Mouse (Mus musculus) intestine, postnatal 0 days (tissue): Measurements from ENCODE around the gene Sox6. TPM values are rescaled to one million over a fixed set of nuclear protein-coding genes. Genes with fewer than 3 reads are reported as not detected.

Source experiments
- ATAC-seq: fragments of 200-750 bp; cut with Nextera tagmentation; 2 replicates; pipeline ENCODE4 v1.8.0; 2017; ENCODE audit warnings: mild to moderate bottlenecking, moderate TSS enrichment, moderate library complexity
- H3K27ac ChIP-seq: fragments of 300-500 bp; sonication (generic); 2 replicates; pipeline ENCODE4 v1.5.1; 2014; ENCODE audit warnings: mild to moderate bottlenecking, low read depth, low read length, moderate library complexity
- H3K27me3 ChIP-seq: fragments of 300-500 bp; sonication (generic); replicated peaks from 2 replicates; pipeline ENCODE4 v1.6.1; 2014; ENCODE audit warnings: low read length, mixed read lengths; ENCODE audit not compliant: control insufficient read depth, insufficient read depth
- H3K36me3 ChIP-seq: fragments of 300-500 bp; sonication (generic); 2 replicates; pipeline ENCODE4 v1.6.1; 2014; ENCODE audit warnings: mild to moderate bottlenecking, moderate library complexity; ENCODE audit not compliant: control insufficient read depth, insufficient read depth
- H3K4me1 ChIP-seq: fragments of 300-500 bp; sonication (generic); replicated peaks from 2 replicates; pipeline ENCODE4 v1.6.1; 2014; ENCODE audit warnings: antibody characterized with exemption, low read length, mixed read lengths; ENCODE audit not compliant: control insufficient read depth, insufficient read depth
- H3K4me2 ChIP-seq: fragments of 300-500 bp; sonication (generic); replicated peaks from 2 replicates; pipeline ENCODE4 v1.6.1; 2014; ENCODE audit warnings: low read depth, mild to moderate bottlenecking, moderate library complexity
- H3K4me3 ChIP-seq: fragments of 300-500 bp; sonication (generic); 2 replicates; pipeline ENCODE4 v1.5.1; 2014; ENCODE audit warnings: low read depth, low read length
- H3K9ac ChIP-seq: fragments of 300-500 bp; sonication (generic); 2 replicates; pipeline ENCODE4 v1.6.1; 2014; ENCODE audit warnings: mild to moderate bottlenecking, low read depth, low read length
- H3K9me3 ChIP-seq: fragments of 300-500 bp; sonication (generic); 2 replicates; pipeline ENCODE4 v1.6.1; 2016; ENCODE audit warnings: mixed run types; ENCODE audit not compliant: control insufficient read depth
- CTCF ChIP-seq: sonication (generic); IDR thresholded peaks from 2 replicates; pipeline ENCODE4 v1.5.1; 2016; ENCODE audit warnings: low read depth, mild to moderate bottlenecking, control low read depth, antibody characterized with exemption, moderate library complexity
- WGBS: fragments of 180-500 bp; shearing (Covaris S2); extraction: QIAGEN DNeasy Blood & Tissue Kit; methylation state at CpG from one replicate; pipeline ENCODE4 v1.1.7; 2014; 5-methylcytosine and 5-hydroxymethylcytosine counted together
- polyA plus RNA-seq: library from polyadenylated mRNA; unstranded; fragments of >200 nt; fragmentation: Nextera tagmentation; extraction: Ambion mirVana; gene quantifications from 2 replicates; pipeline ENCODE4 v1.2.1, GENCODE M21; 2015

Gene Sox6
- polyA plus RNA-seq, 1 experiment from 2014 or later: 21.6 TPM

DNA sequence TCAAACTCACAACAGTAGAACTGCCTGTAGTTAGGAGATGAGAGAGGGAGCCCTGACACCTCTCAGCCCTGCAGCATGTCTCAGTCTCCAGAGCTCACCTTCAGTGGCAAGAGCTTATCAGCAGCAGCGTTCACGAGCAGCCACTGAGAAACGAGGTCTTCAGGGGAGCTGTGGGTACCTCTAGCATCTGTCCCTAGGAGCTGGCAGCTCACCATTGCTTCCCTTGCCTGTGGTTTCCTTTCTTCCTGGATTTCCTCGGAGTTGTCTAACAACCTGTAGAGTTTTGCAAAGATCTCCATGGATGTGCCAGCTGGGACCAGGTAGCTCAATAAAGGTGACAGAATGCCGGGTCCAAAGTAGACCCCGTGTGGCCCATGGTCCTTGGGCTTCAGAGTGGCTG is 563.4 kb downstream of the Sox6 start:
- Histone ChIP-seq H3K4me2 (no peak overlapping the region), H3K9ac (no peak overlapping the region), H3K4me1 (no peaks in the 10 kb centered on the region), H3K27me3 (no peaks in the 10 kb centered on the region), H3K36me3 (no peaks in the 10 kb centered on the region), H3K27ac (no peak overlapping the region), H3K9me3 (no peaks in the 10 kb centered on the region), H3K4me3 (no peak overlapping the region)
- no peak for TF ChIP-seq CTCF
- 86% methylated on average over 6 of the region's 6 CpGs for WGBS
- ATAC-seq: no peak

- no peak overlapping the region for H3K9ac ChIP-seq
- H3K4me3 ChIP-seq: no peak overlapping the region
- WGBS: 78% methylated on average over 9 of the region's 9 CpGs
- no peak overlapping the region for H3K4me2 ChIP-seq
- H3K4me1 ChIP-seq: no peaks in the 10 kb centered on the region
- no peak overlapping the region for H3K27ac ChIP-seq
- ATAC-seq: no peak
- H3K36me3 ChIP-seq: no peaks in the 10 kb centered on the region
- no peaks in the 10 kb centered on the region for H3K9me3 ChIP-seq
- no peaks in the 10 kb centered on the region for H3K27me3 ChIP-seq
- TF ChIP-seq CTCF: no peak
Measured at GRCm38 (mm10) chr7:115474115-115474514, 564.5 kb downstream of the Sox6 start.

DNA sequence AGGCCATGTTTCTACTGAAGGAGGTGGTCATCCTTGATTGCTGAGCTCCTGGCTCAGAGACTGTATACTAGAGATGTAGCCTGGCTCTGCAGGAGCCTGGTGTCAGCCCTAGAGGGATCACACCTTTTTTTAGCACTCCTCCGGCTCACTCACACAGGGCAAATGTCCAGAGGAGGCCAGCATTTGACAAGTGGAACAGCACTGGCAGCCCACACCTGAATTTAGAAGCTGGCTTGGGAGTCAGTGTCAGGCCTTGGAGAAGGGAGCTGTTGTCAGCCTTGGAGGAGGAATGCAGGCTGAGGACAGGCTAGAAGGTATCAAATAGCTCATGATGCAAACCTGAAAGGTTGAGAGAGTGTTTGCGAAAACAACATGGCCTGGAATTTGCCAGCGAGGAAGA is 565.7 kb downstream of the Sox6 start:
- H3K4me3 ChIP-seq: no peak overlapping the region
- 90% methylated on average over 3 of the region's 3 CpGs for WGBS
- ATAC-seq: no peak
- no peak for TF ChIP-seq CTCF
- no peak overlapping the region for H3K9ac ChIP-seq
- H3K36me3 ChIP-seq: no peaks in the 10 kb centered on the region
- no peaks in the 10 kb centered on the region for H3K27me3 ChIP-seq
- no peaks in the 10 kb centered on the region for H3K4me1 ChIP-seq
- no peak overlapping the region for H3K4me2 ChIP-seq
- no peak overlapping the region for H3K27ac ChIP-seq
- no peaks in the 10 kb centered on the region for H3K9me3 ChIP-seq

GRCm38 (mm10) chr7:115471521-115471920 is 567.1 kb downstream of the Sox6 start:
- H3K4me2 ChIP-seq: no peak overlapping the region
- no peaks in the 10 kb centered on the region for H3K4me1 ChIP-seq
- 57% methylated on average over 3 of the region's 3 CpGs for WGBS

GRCm38 (mm10) chr7:115466811-115467210 is 571.8 kb downstream of the Sox6 start:
- no peaks in the 10 kb centered on the region for H3K9me3 ChIP-seq
- H3K27me3 ChIP-seq: no peaks in the 10 kb centered on the region
- ATAC-seq: no peak
- no peak overlapping the region for H3K27ac ChIP-seq
- H3K4me1 ChIP-seq: no peaks in the 10 kb centered on the region
- H3K36me3 ChIP-seq: no peaks in the 10 kb centered on the region
- no peak overlapping the region for H3K4me3 ChIP-seq
- no peak overlapping the region for H3K9ac ChIP-seq
- no peak for TF ChIP-seq CTCF
- H3K4me2 ChIP-seq: no peak overlapping the region
- WGBS: 43% methylated on average over 6 of the region's 6 CpGs

More at GRCm38 (mm10) chr7:115471521-115471920, 567.1 kb downstream of the Sox6 start:
- H3K36me3 ChIP-seq: no peaks in the 10 kb centered on the region
- no peak overlapping the region for H3K27ac ChIP-seq
- no peaks in the 10 kb centered on the region for H3K9me3 ChIP-seq
- no peaks in the 10 kb centered on the region for H3K27me3 ChIP-seq
- TF ChIP-seq CTCF: no peak
- H3K9ac ChIP-seq: no peak overlapping the region
- ATAC-seq: no peak
- no peak overlapping the region for H3K4me3 ChIP-seq

DNA sequence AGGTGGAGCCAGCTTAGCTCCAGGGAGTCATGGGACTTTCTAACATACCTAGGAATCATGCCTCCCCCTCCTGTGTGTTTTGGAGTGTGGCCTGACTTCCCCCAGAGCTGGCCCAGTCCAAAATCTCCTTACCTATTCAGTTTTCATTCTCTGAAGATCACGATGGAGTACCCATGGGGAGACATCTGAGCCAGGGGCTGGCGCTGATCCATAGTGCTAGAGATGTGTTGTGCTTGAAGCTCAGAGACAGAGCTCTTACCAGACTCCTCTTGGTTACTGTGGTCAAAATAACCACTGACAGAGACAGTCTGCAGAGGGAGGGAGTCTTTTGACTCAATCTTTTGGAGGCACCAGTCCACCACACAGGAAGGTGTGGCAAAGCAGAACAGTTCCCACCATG is 575.2 kb downstream of the Sox6 start:
- H3K36me3 ChIP-seq: no peaks in the 10 kb centered on the region
- H3K4me3 ChIP-seq: no peak overlapping the region
- no peak for TF ChIP-seq CTCF
- no peaks in the 10 kb centered on the region for H3K4me1 ChIP-seq
- H3K9me3 ChIP-seq: no peaks in the 10 kb centered on the region
- H3K9ac ChIP-seq: no peak overlapping the region
- no peak overlapping the region for H3K4me2 ChIP-seq
- no peaks in the 10 kb centered on the region for H3K27me3 ChIP-seq
- WGBS: 87% methylated on average over 2 of the region's 2 CpGs
- ATAC-seq: no peak
- H3K27ac ChIP-seq: no peak overlapping the region

GRCm38 (mm10) chr7:115462276-115462675 is 576.3 kb downstream of the Sox6 start:
- H3K4me1 ChIP-seq: no peaks in the 10 kb centered on the region
- no peak overlapping the region for H3K4me3 ChIP-seq
- WGBS: 27% methylated on average over 4 of the region's 4 CpGs
- H3K4me2 ChIP-seq: no peak overlapping the region
- H3K27ac ChIP-seq: no peak overlapping the region
- H3K9ac ChIP-seq: no peak overlapping the region
- no peaks in the 10 kb centered on the region for H3K27me3 ChIP-seq
- H3K9me3 ChIP-seq: no peaks in the 10 kb centered on the region
- H3K36me3 ChIP-seq: no peaks in the 10 kb centered on the region
- ATAC-seq: no peak
- TF ChIP-seq CTCF: no peak
